Mouse (Mus musculus) brain, embryonic 14.5 days (tissue): ENCODE results near the gene Thsd7b.

Experiments used
- CTCF ChIP-seq: fragments of 200-500 bp; IDR thresholded peaks from 2 replicates; pipeline ENCODE4 v1.5.1; 2012; ENCODE audit warnings: inconsistent platforms, mild to moderate bottlenecking, moderate library complexity, borderline replicate concordance; ENCODE audit not compliant: insufficient read depth, insufficient read length; ENCODE audit errors: extremely low read depth
- POLR2A ChIP-seq: fragments of 200-500 bp; IDR thresholded peaks from 2 replicates; pipeline ENCODE4 v1.6.1; 2012; ENCODE audit warnings: mild to moderate bottlenecking, inconsistent platforms, borderline replicate concordance; ENCODE audit not compliant: poor library complexity, insufficient read depth, insufficient read length, severe bottlenecking; ENCODE audit errors: extremely low read depth

- TF ChIP-seq CTCF (no peak), POLR2A (no peak)
These were observed 644.5 kb downstream of the Thsd7b start for GRCm38 (mm10) chr1:129917568-129917967.
